Mouse (Mus musculus): ENCODE measurements around the gene Trio. TPM values are rescaled to one million over a fixed set of nuclear protein-coding genes. Genes with fewer than 3 reads are reported as not detected.
A peak's percentile ranks its signal among the peaks of the same experiment; 100 is the strongest.

Trio gene
- polyA plus RNA-seq, 1 experiment from 2014 or later: 2.8 TPM

DNA sequence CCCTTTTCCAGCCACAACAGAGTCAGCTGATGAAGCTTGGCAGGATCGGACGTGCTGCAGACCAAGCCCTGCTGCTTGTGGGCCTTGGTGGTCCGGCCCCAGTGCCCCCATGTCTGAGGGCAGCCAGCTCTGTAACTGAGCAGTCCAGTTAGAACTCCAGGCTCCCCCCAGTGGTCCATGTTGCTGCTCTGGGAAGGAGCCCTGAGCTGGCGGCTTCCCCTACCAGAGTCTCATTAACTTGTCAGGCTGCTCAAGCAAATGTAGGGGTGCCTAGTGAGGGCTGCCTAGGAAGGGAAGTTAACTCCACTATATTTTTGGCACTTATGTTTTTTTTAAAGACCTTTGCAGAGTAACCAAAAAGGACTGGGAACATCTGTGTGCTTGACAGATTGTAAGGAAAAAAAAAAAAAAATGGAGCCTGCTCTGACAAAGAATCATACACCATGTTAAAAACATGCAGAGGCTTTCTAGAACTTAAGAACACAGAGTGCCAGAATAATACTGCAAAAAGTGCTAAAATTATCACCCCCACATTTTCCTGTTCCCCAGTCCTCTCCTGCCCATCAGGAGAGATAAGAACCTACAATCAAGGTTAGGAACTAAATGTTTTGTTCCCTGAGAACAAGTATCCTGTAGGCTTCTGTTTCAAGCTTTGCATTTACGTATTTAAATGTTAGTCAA is 216.9 kb downstream of the Trio start:
- Histone ChIP-seq H3K4me1 (replicated peaks) (no peaks in the 10 kb centered on the region), H3K27ac (replicated peaks) (no peak overlapping the region), H3K9me3 (replicated peaks) (no peaks in the 10 kb centered on the region), H3K9ac (no peak overlapping the region), H3K36me3 (replicated peaks) (0 out of 2 replicates have a peak, but pooled peaks cover 17% of the 10 kb centered on the region), H3K27me3 (no peaks in the 10 kb centered on the region), H3K4me3 (replicated peaks) (no peak overlapping the region), H3K4me2 (no peak overlapping the region)
- no peak for ATAC-seq (ENCODE audit: insufficient read depth)
- WGBS (ENCODE audit: insufficient replicate concordance): 61% methylated on average over 5 of the region's 5 CpGs

GRCm38 (mm10) chr15:27806219-27806618 is 219.4 kb downstream of the Trio start:
- Histone ChIP-seq H3K9ac (no peak overlapping the region), H3K27me3 (no peaks in the 10 kb centered on the region), H3K4me3 (replicated peaks) (no peak overlapping the region), H3K36me3 (replicated peaks) (0 out of 2 replicates have a peak, but pooled peaks cover 13% of the 10 kb centered on the region), H3K27ac (replicated peaks) (no peak overlapping the region), H3K4me1 (replicated peaks) (no peaks in the 10 kb centered on the region), H3K9me3 (replicated peaks) (no peaks in the 10 kb centered on the region), H3K4me2 (no peak overlapping the region)
- WGBS (ENCODE audit: insufficient replicate concordance): 72% methylated on average over 10 of the region's 10 CpGs
- ATAC-seq (ENCODE audit: insufficient read depth): no peak

- Histone ChIP-seq H3K4me1 (replicated peaks) (no peaks in the 10 kb centered on the region), H3K27ac (replicated peaks) (no peak overlapping the region), H3K9me3 (replicated peaks) (no peaks in the 10 kb centered on the region), H3K4me3 (replicated peaks) (no peak overlapping the region), H3K36me3 (replicated peaks) (0 out of 2 replicates have a peak, but pooled peaks cover 13% of the 10 kb centered on the region), H3K9ac (no peak overlapping the region), H3K27me3 (no peaks in the 10 kb centered on the region), H3K4me2 (no peak overlapping the region)
- 83% methylated on average over 16 of the region's 16 CpGs for WGBS (ENCODE audit: insufficient replicate concordance)
- no peak for ATAC-seq (ENCODE audit: insufficient read depth)
These were observed 220.0 kb downstream of the Trio start for GRCm38 (mm10) chr15:27805654-27806053.

DNA sequence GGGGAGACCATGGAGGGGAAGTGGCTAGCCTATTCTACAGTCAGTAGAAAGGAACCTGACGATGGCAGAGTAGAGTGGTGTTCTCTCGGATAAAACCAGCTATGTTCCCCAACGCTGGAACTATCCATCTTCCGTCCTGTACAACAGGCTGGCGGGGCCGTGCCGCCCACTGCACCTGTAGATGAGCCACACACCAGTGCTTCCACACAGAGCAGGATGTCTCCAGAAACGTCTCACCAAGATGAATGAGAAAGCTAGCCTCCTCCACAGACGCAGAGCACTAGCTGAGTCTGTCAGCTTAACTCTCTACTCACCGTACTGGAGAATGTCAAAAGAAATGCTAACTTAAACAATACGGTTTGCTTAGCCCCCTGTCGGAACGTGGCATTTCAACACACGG is 221.2 kb downstream of the Trio start:
- H3K27me3 ChIP-seq: no peaks in the 10 kb centered on the region
- 76% methylated on average over 14 of the region's 14 CpGs for WGBS (ENCODE audit: insufficient replicate concordance)
- ATAC-seq (ENCODE audit: insufficient read depth): no peak
- no peaks in the 10 kb centered on the region for H3K4me1 ChIP-seq (replicated peaks)
- no peak overlapping the region for H3K27ac ChIP-seq (replicated peaks)
- no peak overlapping the region for H3K4me2 ChIP-seq
- H3K9me3 ChIP-seq (replicated peaks): no peaks in the 10 kb centered on the region
- 0 out of 2 replicates have a peak, but pooled peaks cover 13% of the 10 kb centered on the region for H3K36me3 ChIP-seq (replicated peaks)
- H3K9ac ChIP-seq: no peak overlapping the region
- no peak overlapping the region for H3K4me3 ChIP-seq (replicated peaks)

GRCm38 (mm10) chr15:27803568-27804345 is 221.9 kb downstream of the Trio start:
- Histone ChIP-seq H3K27ac (replicated peaks) (no peak overlapping the region), H3K4me1 (replicated peaks) (no peaks in the 10 kb centered on the region), H3K4me2 (no peak overlapping the region), H3K9ac (no peak overlapping the region), H3K36me3 (replicated peaks) (0 out of 2 replicates have a peak, but pooled peaks cover 13% of the 10 kb centered on the region), H3K27me3 (no peaks in the 10 kb centered on the region), H3K4me3 (replicated peaks) (no peak overlapping the region), H3K9me3 (replicated peaks) (no peaks in the 10 kb centered on the region)
- no peak for ATAC-seq (ENCODE audit: insufficient read depth)
- 66% methylated on average over 18 of the region's 18 CpGs for WGBS (ENCODE audit: insufficient replicate concordance)

DNA sequence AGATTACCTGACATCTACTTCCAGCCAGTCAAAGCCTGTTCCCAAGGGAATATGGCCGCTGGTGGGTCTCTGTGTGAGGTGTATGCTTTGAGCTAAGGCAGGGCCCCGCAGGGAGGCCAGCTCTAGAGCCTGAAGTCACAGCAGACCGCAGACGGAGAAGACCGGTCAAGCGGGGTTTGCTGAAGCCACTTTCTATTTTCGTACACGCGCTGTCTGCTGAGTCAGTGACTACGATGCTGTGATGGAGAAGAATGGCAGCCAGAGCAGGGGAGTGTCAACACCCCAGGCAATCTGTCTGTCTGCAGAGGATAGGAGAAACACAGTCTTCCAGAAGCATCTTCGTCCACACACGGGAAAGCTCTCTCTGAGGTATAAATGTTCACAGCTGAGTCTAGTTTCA is 223.4 kb downstream of the Trio start:
- ATAC-seq (ENCODE audit: insufficient read depth): no peak

GRCm38 (mm10) chr15:27801177-27801576 is 224.5 kb downstream of the Trio start:
- H3K4me3 ChIP-seq (replicated peaks): no peak overlapping the region
- H3K9me3 ChIP-seq (replicated peaks): no peaks in the 10 kb centered on the region
- no peak for ATAC-seq (ENCODE audit: insufficient read depth)
- H3K9ac ChIP-seq: no peak overlapping the region
- WGBS (ENCODE audit: insufficient replicate concordance): 64% methylated on average over 4 of the region's 4 CpGs
- H3K27me3 ChIP-seq: no peaks in the 10 kb centered on the region
- peaks cover 7% of the 10 kb centered on the region for H3K4me1 ChIP-seq (replicated peaks)
- H3K27ac ChIP-seq (replicated peaks): no peak overlapping the region
- no peak overlapping the region for H3K4me2 ChIP-seq
- H3K36me3 ChIP-seq (replicated peaks): 0 out of 2 replicates have a peak, but pooled peaks cover 19% of the 10 kb centered on the region

More for the DNA sequence above, 223.4 kb downstream of the Trio start:
- Histone ChIP-seq H3K9me3 (replicated peaks) (no peaks in the 10 kb centered on the region), H3K27ac (replicated peaks) (no peak overlapping the region), H3K36me3 (replicated peaks) (0 out of 2 replicates have a peak, but pooled peaks cover 19% of the 10 kb centered on the region), H3K27me3 (no peaks in the 10 kb centered on the region), H3K4me2 (no peak overlapping the region), H3K4me1 (replicated peaks) (no peaks in the 10 kb centered on the region; the same call in 1 of the 2 replicates), H3K9ac (no peak overlapping the region), H3K4me3 (replicated peaks) (no peak overlapping the region)
- 72% methylated on average over 12 of the region's 12 CpGs for WGBS (ENCODE audit: insufficient replicate concordance)

DNA sequence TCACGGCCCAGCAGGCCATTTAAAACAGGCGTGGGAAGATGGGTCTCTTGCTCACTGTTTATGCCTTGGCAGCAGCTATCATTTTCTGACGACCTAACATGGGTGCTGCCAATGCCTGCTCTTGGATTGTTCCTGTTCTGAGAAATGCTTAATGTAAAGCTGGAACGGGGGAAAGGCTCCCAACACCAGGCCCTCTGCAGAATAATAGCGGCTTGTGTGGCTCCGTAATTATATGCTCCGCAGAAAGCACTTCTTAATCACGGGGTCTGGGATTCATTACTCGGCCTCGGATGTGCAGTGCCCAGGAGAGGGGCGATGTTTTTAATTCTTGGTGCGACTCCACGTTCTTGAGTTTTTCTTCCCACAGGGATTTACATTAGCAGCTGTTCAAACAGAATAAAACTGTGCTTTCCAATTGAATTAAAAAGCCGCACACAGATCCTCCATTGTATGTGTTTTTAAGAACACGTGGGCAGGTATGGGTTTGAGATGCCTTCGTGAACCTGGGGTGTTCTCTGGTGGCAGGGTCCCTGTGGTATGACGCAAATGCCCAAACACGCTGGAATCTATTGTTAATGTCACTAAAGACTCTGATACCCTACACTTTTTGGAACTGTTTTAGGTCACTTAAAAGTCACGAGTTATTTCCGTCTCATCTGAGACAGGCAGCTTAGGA is 228.0 kb downstream of the Trio start:
- no peak for ATAC-seq (ENCODE audit: insufficient read depth)
- Histone ChIP-seq H3K4me2 (no peak overlapping the region), H3K36me3 (replicated peaks) (0 out of 2 replicates have a peak, but pooled peaks cover 6% of the 10 kb centered on the region), H3K27me3 (no peaks in the 10 kb centered on the region), H3K4me1 (replicated peaks) (peaks cover 12% of the 10 kb centered on the region), H3K4me3 (replicated peaks) (no peak overlapping the region), H3K9ac (no peak overlapping the region), H3K9me3 (replicated peaks) (no peaks in the 10 kb centered on the region), H3K27ac (replicated peaks) (no peak overlapping the region)
- WGBS (ENCODE audit: insufficient replicate concordance): 77% methylated on average over 20 of the region's 20 CpGs

- H3K9ac ChIP-seq: no peak overlapping the region
- H3K4me2 ChIP-seq: no peak overlapping the region
- WGBS (ENCODE audit: insufficient replicate concordance): 58% methylated on average over 7 of the region's 7 CpGs
- no peaks in the 10 kb centered on the region for H3K27me3 ChIP-seq
- H3K27ac ChIP-seq (replicated peaks): no peak overlapping the region
- H3K4me1 ChIP-seq (replicated peaks): peaks cover 12% of the 10 kb centered on the region
- no peak for ATAC-seq (ENCODE audit: insufficient read depth)
- no peaks in the 10 kb centered on the region for H3K9me3 ChIP-seq (replicated peaks)
- 0 out of 2 replicates have a peak, but pooled peaks cover 6% of the 10 kb centered on the region for H3K36me3 ChIP-seq (replicated peaks)
- no peak overlapping the region for H3K4me3 ChIP-seq (replicated peaks)
These were observed 228.8 kb downstream of the Trio start for GRCm38 (mm10) chr15:27796868-27797222.

DNA sequence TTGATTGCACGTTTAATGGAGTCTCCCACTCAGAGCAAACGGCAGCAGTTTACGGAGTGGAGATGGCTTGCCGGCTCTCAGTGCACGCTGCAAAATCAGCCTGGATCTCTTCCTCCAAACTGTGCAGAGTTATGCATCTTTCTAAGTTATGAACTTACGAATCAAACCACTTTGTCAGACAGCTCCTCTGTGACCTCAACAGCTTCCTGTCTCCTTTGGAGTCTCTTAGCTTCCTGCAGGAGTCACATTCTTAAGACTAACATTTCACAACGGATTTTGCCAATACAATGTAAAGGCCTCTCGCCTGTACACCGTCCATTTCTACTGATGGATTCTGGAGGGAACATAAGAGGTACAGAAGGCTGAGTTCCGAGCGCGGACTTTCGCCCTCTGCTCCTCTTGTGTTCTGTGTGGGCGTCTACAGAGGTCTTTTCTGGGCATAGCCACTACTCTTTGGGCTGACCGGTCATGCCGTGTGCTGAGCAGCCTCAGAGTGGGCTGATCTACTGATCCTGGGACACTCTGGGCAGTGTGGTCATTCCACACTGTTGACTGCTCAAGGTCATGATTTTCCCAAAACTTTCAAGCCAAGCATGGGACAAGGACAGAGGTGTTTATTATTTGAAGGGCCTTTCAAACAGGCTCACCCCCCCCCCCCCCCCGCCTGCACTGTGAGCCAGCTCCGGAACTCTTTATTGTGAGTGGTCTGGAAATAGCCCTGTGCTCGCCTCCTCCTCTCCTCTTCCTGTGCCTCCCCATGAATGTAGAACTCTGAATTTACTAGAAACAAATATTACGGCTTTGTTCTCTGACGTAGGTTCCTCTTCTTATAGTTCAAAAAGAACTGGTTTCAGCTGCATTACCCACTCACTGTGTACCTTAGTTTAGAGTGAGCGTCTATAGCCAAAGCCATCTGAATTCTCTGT is 229.4 kb downstream of the Trio start:
- ATAC-seq (ENCODE audit: insufficient read depth): peak; percentile 44; the same call in 1 of the 2 replicates
- Histone ChIP-seq H3K36me3 (replicated peaks) (0 out of 2 replicates have a peak, but pooled peaks cover 6% of the 10 kb centered on the region), H3K27ac (replicated peaks) (no peak overlapping the region; the same call in 1 of the 2 replicates), H3K9me3 (replicated peaks) (no peaks in the 10 kb centered on the region), H3K4me1 (replicated peaks) (peaks cover 12% of the 10 kb centered on the region), H3K9ac (no peak overlapping the region), H3K4me2 (no peak overlapping the region), H3K27me3 (no peaks in the 10 kb centered on the region), H3K4me3 (replicated peaks) (no peak overlapping the region)
- WGBS (ENCODE audit: insufficient replicate concordance): 53% methylated on average over 21 of the region's 22 CpGs

All from liver, embryonic 15.5 days (tissue).